Comparison of ENCODE assay signal across 16 mouse cellular contexts in the genomic region with DNA sequence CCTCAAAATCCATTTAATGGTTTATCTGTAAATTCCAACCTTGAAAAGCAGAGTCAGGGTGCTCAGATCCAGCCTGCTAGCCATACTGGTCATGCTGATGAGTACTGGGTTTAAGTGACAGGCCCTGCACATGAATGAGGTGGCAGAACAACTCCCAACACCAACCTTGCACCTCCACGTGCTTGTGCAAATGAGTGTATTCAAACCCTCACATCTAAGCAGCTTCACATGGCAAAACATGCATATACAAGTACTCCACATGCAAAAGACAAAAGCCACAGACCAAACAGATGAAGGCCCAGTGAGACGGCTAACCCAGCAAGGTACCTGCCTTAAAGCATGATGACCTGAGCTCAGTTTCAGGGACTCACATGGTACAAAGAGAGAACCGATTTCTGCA.
"Had no signal": no experiment of that assay in that cellular context is flagged by ENCODE, and none has a peak within 500 bp of the region (broad histone marks: within the 10 kb centered on the region; RNA-seq: fewer than 3 reads in every experiment).

No protein-coding gene starts in this region.

- H3K27ac ChIP-seq: liver, embryonic 13.5 days; liver, embryonic 15.5 days; macrophage; midbrain, embryonic 12.5 days; neural tube, embryonic 12.5 days; stomach, embryonic 15.5 days; stomach, postnatal 0 days had no signal

- H3K4me3 ChIP-seq: liver, embryonic 13.5 days; liver, embryonic 15.5 days; megakaryocyte, embryonic 14.5 days; midbrain, embryonic 12.5 days; neural tube, embryonic 12.5 days; stomach, embryonic 15.5 days had no signal

- H3K36me3 ChIP-seq: liver, embryonic 13.5 days; liver, embryonic 15.5 days; midbrain, embryonic 12.5 days; neural tube, embryonic 12.5 days; stomach, embryonic 15.5 days had no signal

- H3K9me3 ChIP-seq: liver, embryonic 15.5 days; midbrain, embryonic 12.5 days; stomach, embryonic 15.5 days had no signal

- H3K4me2 ChIP-seq: liver, embryonic 11.5 days; liver, embryonic 13.5 days; liver, embryonic 15.5 days; lung, embryonic 14.5 days; midbrain, embryonic 12.5 days; neural tube, embryonic 12.5 days; stomach, embryonic 15.5 days had no signal

- DNase-seq: liver, embryonic 13.5 days; liver, postnatal 0 days; midbrain, embryonic 14.5 days; right cerebral cortex, postnatal 14 days; thymus, adult 2 months; thymus, postnatal 25 days; thymus, postnatal 4 days had no signal

- H3K9ac ChIP-seq: liver, embryonic 13.5 days; liver, embryonic 15.5 days; liver, postnatal 0 days; lung, embryonic 14.5 days; midbrain, embryonic 12.5 days; neural tube, embryonic 12.5 days; stomach, embryonic 15.5 days had no signal

- ATAC-seq: liver, postnatal 0 days had no signal

- H3K27me3 ChIP-seq: megakaryocyte, embryonic 14.5 days; neural tube, embryonic 12.5 days; stomach, embryonic 15.5 days had no signal
